Mouse (Mus musculus): ENCODE measurements around the gene Mettl21a. TPM values are rescaled to one million over a fixed set of nuclear protein-coding genes. Genes with fewer than 3 reads are reported as not detected.
"Not testable (repeated sequence)": the region's sequence is repeated elsewhere in the genome, so short reads cannot be mapped to it uniquely, and the experiment has no call there.

The Mettl21a gene
- polyA plus RNA-seq, 1 experiment from 2014 or later: 24.4 TPM

- H3K27me3 ChIP-seq (ENCODE audit: low read depth, poor library complexity, severe bottlenecking): no peaks in the 10 kb centered on the region
- DNase-seq (ENCODE audit: low spot score): no peak
- WGBS: 96% methylated on average over 5 of the region's 5 CpGs
- no peak overlapping the region for H3K27ac ChIP-seq (replicated peaks)
- no peaks in the 10 kb centered on the region for H3K9me3 ChIP-seq (replicated peaks)
- H3K4me1 ChIP-seq: no peaks in the 10 kb centered on the region
- peaks cover 76% of the 10 kb centered on the region for H3K36me3 ChIP-seq
- no peak overlapping the region for H3K4me3 ChIP-seq
Observed at GRCm38 (mm10) chr1:64603381-64603780, 13.7 kb downstream of the Mettl21a start.

GRCm38 (mm10) chr1:64601242-64601842 is 15.7 kb downstream of the Mettl21a start:
- no peak for DNase-seq (ENCODE audit: low spot score)
- Histone ChIP-seq H3K36me3 (peaks cover 77% of the 10 kb centered on the region), H3K27me3 (ENCODE audit: low read depth, poor library complexity, severe bottlenecking) (no peaks in the 10 kb centered on the region), H3K4me1 (no peaks in the 10 kb centered on the region), H3K4me3 (no peak overlapping the region), H3K9me3 (replicated peaks) (no peaks in the 10 kb centered on the region), H3K27ac (replicated peaks) (no peak overlapping the region)
- WGBS: 92% methylated on average over 6 of the region's 6 CpGs

DNA sequence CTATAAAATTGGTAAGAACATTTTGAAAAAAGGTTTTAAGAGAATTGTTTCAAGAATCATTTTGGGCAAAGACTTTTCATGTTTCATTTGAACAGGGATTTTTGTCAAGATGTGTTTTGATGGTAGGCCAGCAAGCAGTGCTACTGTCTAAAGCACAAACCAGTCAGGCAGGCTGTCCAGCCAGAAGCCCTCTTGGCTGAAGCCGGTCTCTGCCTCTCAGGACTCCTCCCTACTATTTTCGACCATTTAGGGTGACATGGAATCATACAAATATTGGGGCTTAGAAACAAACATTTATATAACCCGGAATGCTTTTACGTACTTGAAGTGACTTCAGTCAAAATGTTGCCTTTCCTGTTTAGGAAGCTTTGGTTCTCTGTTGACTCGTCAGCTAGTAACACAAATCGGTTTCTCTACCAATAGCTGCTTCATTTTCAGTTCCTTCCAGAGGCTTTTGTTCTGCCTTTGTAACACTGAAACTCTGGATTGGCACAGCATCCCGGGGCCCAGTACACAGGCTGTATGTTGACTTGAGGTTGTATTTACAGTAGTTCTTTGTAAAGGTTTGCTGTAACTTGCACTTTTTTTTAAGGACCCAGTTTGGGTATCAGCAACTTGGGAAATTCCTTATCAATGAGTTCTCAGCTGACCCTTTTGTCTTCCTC is 16.5 kb downstream of the Mettl21a start:
- no peaks in the 10 kb centered on the region for H3K9me3 ChIP-seq (replicated peaks)
- no peaks in the 10 kb centered on the region for H3K27me3 ChIP-seq (ENCODE audit: low read depth, poor library complexity, severe bottlenecking)
- H3K27ac ChIP-seq (replicated peaks): no peak overlapping the region
- H3K36me3 ChIP-seq: peaks cover 76% of the 10 kb centered on the region
- no peak overlapping the region for H3K4me3 ChIP-seq
- DNase-seq (ENCODE audit: low spot score): no peak
- WGBS: 92% methylated on average over 7 of the region's 7 CpGs
- H3K4me1 ChIP-seq: no peaks in the 10 kb centered on the region

GRCm38 (mm10) chr1:64598926-64599325 is 18.1 kb downstream of the Mettl21a start:
- WGBS: 78% methylated on average over 5 of the region's 5 CpGs
- Histone ChIP-seq H3K4me1 (no peaks in the 10 kb centered on the region), H3K36me3 (peaks cover 74% of the 10 kb centered on the region)

DNA sequence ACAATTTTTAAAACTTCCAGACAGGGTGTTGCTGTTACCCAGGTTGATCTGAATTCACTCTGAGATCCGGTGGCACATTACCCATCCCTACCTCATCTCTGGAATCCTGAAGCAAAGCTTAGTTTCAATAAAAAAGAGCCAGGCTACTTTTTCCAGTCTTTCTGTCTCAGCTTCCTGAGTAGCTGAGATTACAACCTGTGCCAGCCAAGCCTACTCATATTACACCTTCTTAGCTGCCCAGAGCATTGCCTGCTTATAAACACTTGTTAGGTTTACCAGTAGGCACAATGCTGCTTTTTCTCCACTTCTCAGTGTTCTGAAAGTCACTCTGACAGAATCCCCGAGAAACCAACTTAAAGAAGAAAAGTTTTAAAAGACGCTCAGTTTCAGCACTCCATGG is 38.2 kb downstream of the Mettl21a start:
- H3K4me3 ChIP-seq: no peak overlapping the region
- no peaks in the 10 kb centered on the region for H3K9me3 ChIP-seq (replicated peaks)
- no peak overlapping the region for H3K27ac ChIP-seq (replicated peaks)
- peaks cover 85% of the 10 kb centered on the region for H3K36me3 ChIP-seq
- no peaks in the 10 kb centered on the region for H3K4me1 ChIP-seq
- no peaks in the 10 kb centered on the region for H3K27me3 ChIP-seq (ENCODE audit: low read depth, poor library complexity, severe bottlenecking)
- DNase-seq (ENCODE audit: low spot score): no peak
- 91% methylated on average over 3 of the region's 3 CpGs for WGBS

More at GRCm38 (mm10) chr1:64598926-64599325, 18.1 kb downstream of the Mettl21a start:
- Histone ChIP-seq H3K27me3 (ENCODE audit: low read depth, poor library complexity, severe bottlenecking) (no peaks in the 10 kb centered on the region), H3K4me3 (no peak overlapping the region), H3K9me3 (replicated peaks) (no peaks in the 10 kb centered on the region), H3K27ac (replicated peaks) (no peak overlapping the region)
- no peak for DNase-seq (ENCODE audit: low spot score)

DNA sequence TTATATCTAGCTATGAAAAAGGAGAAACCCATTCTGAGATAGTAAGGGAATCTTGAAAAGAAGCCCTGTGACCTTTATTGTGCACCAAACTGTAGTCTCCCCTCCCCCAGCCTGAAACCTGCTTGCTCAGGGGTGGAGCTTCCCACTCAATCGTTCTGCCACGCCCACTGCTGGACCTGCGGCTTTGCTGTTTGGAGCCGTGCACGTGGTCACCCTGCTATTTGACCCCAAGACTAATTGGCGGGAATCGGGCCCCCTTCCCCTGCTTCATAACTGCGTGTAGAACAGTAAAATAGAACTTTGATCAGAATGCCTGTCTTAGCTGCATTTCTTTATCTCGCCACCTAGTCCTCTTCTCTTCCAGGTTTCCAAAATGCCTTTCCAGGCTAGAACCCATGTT is 39.1 kb downstream of the Mettl21a start:
- 56% methylated on average over 9 of the region's 9 CpGs for WGBS
- H3K4me1 ChIP-seq; H3K9me3 ChIP-seq (replicated peaks); H3K4me3 ChIP-seq; H3K27ac ChIP-seq (replicated peaks); H3K27me3 ChIP-seq (ENCODE audit: low read depth, poor library complexity, severe bottlenecking); DNase-seq (ENCODE audit: low spot score): not testable (repeated sequence)
- peaks cover 92% of the 10 kb centered on the region for H3K36me3 ChIP-seq

- H3K4me3 ChIP-seq: no peak overlapping the region
- DNase-seq (ENCODE audit: low spot score): no peak
- H3K27ac ChIP-seq (replicated peaks): no peak overlapping the region
- no peaks in the 10 kb centered on the region for H3K27me3 ChIP-seq (ENCODE audit: low read depth, poor library complexity, severe bottlenecking)
- H3K4me1 ChIP-seq: no peaks in the 10 kb centered on the region
- H3K36me3 ChIP-seq: peaks cover 95% of the 10 kb centered on the region
- no peaks in the 10 kb centered on the region for H3K9me3 ChIP-seq (replicated peaks)
- 61% methylated on average over 2 of the region's 2 CpGs for WGBS
Observed at GRCm38 (mm10) chr1:64576732-64577131, 40.3 kb downstream of the Mettl21a start.

DNA sequence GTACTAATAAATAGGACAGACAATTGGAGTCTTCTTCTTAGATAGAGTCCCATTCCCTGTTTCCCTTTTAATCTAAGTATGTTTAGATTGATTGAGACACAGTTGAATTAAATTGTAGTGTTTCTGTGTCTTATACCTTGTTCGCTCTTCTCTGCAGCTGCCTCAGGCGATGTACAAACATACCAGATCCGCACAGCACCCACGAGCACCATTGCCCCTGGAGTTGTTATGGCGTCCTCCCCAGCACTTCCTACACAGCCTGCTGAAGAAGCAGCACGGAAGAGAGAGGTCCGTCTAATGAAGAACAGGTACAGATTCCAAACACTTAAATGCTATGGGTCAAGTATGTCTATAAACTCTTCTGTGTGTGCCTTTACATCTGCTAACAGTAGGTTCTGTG is 41.0 kb downstream of the Mettl21a start:
- no peak overlapping the region for H3K4me3 ChIP-seq
- H3K27me3 ChIP-seq (ENCODE audit: low read depth, poor library complexity, severe bottlenecking): no peaks in the 10 kb centered on the region
- H3K27ac ChIP-seq (replicated peaks): no peak overlapping the region
- H3K9me3 ChIP-seq (replicated peaks): no peaks in the 10 kb centered on the region
- DNase-seq (ENCODE audit: low spot score): no peak
- peaks cover 95% of the 10 kb centered on the region for H3K36me3 ChIP-seq
- no peaks in the 10 kb centered on the region for H3K4me1 ChIP-seq
- 82% methylated on average over 7 of the region's 7 CpGs for WGBS

DNA sequence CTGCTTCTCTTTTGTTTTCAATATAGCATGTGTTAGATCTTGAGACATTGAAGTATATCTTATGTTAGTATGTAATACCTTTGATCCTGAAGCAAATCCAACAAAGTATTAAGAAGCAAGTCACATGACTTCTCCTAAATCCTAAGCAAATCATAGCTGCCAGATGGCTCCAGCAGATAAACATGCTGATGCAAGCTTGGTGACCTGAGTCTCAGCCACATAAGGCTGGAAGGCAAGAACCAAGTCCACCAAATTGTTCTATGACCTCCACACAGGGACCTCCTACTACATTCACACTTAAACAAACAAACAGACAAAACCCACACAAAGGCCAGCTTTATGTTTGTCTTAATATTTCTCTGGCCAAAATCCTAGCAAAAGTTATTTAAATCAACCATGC is 48.8 kb downstream of the Mettl21a start:
- Histone ChIP-seq H3K36me3 (peaks cover 95% of the 10 kb centered on the region), H3K27ac (replicated peaks) (no peak overlapping the region), H3K4me3 (no peak overlapping the region), H3K4me1 (no peaks in the 10 kb centered on the region), H3K9me3 (replicated peaks) (no peaks in the 10 kb centered on the region), H3K27me3 (ENCODE audit: low read depth, poor library complexity, severe bottlenecking) (no peaks in the 10 kb centered on the region)
- no peak for DNase-seq (ENCODE audit: low spot score)

DNA sequence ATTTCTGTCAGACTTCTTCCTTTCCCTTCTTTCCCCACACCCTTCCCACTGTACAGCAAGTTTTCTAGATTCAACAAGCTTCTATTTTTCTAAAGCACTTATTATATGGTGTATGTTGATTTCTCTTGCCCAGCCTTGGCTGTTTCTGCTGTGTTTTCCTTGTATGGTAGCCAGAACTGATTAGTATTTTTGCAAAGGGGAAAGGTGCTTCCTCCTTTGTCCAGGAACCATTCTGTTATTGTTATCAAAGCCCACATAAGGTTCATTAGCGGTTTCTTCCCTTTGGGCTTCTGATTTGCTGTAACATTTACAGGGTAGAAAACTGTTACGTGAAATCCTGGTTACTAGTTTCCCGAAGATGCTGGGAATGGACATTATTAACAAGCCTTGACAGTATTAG is 56.9 kb downstream of the Mettl21a start:
- no peaks in the 10 kb centered on the region for H3K4me1 ChIP-seq
- H3K9me3 ChIP-seq (replicated peaks): no peaks in the 10 kb centered on the region
- 95% methylated on average over 3 of the region's 3 CpGs for WGBS
- no peaks in the 10 kb centered on the region for H3K27me3 ChIP-seq (ENCODE audit: low read depth, poor library complexity, severe bottlenecking)
- H3K4me3 ChIP-seq: no peak overlapping the region
- no peak for DNase-seq (ENCODE audit: low spot score)
- peaks cover 81% of the 10 kb centered on the region for H3K36me3 ChIP-seq
- H3K27ac ChIP-seq (replicated peaks): no peak overlapping the region

Other genes starting within 250 kb of the Mettl21a start
- 46.2 and 50.3 TPM in 2 replicates for gene Creb1, start 84.6 kb downstream of the Mettl21a start, polyA plus RNA-seq (2016; fragmentation: Nextera tagmentation; extraction: Ambion mirVana)
- 6.4 and 6.5 TPM in 2 replicates for gene Ccnyl1, start 73.2 kb upstream of the Mettl21a start, polyA plus RNA-seq (2016; fragmentation: Nextera tagmentation; extraction: Ambion mirVana)
- gene Fzd5, start 120.5 kb upstream of the Mettl21a start, polyA plus RNA-seq (2016; fragmentation: Nextera tagmentation; extraction: Ambion mirVana): 0.36 and 0.79 TPM in 2 replicates